Mouse (Mus musculus): ENCODE results near the gene Fsip1.

DNA sequence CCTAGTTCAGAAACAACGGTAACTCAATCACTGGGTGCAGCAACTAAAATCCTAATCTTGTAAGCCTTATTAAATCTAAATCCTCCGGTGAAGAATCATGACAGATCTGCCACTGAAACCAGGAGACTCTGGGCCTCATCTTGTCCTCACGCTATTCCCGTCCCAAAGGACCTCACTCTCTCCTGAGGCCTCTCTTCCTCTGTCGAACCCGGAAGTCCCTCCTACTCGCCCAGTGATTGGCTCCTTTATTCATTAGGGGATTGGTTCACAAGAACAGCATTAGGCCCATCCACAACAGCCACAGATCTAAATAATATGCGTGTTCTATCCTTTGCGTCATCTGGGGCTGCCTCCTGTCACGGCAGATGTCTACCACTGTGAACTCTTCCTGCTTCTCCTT lies 14.8 kb upstream of the Fsip1 start:
- no peak for TF ChIP-seq CTCF (IDR thresholded peaks at IDR 0.05; ENCODE audit: extremely low read depth, insufficient read depth, insufficient read length, insufficient replicate concordance)
- TF ChIP-seq POLR2A (IDR thresholded peaks at IDR 0.05; ENCODE audit: low read depth, low read length): no peak
